8 mouse cellular contexts compared by ENCODE assay signal in genomic region chr13:23299999-23300341, GRCm38 (mm10). TPM values are rescaled to one million over a fixed set of nuclear protein-coding genes. Genes with fewer than 3 reads are reported as not detected.
DNase-seq lines count a peak whose midpoint lies in the region; ATAC-seq and TF ChIP-seq lines count a peak whose summit lies in the region.

No protein-coding gene starts in this region.

- under 1% methylated on average over 13 of the region's 13 CpGs for WGBS in heart, embryonic 12.5 days
- under 1% methylated on average over 13 of the region's 13 CpGs for WGBS in embryonic facial prominence, embryonic 10.5 days
- WGBS in hindbrain, embryonic 14.5 days: under 1% methylated on average over 13 of the region's 13 CpGs
- WGBS in limb, embryonic 15.5 days: 4% methylated on average over 13 of the region's 13 CpGs
- 0% methylated on average over 13 of the region's 13 CpGs for WGBS in neural tube, embryonic 11.5 days

- no peak for TF ChIP-seq CTCF in G1E (IDR thresholded peaks at IDR 0.05; ENCODE audit: low read depth, low read length)

- H3K4me2 ChIP-seq in heart, embryonic 12.5 days: peak overlapping the region; percentile 72
- peak overlapping the region; percentile 54 for H3K4me2 ChIP-seq in hindbrain, embryonic 14.5 days (replicated peaks)
- peak overlapping the region; percentile 55 for H3K4me2 ChIP-seq in limb, embryonic 15.5 days
- peak overlapping the region; percentile 34 for H3K4me2 ChIP-seq in neural tube, embryonic 11.5 days (ENCODE audit: low read depth)

- H3K9me3 ChIP-seq in heart, embryonic 12.5 days (replicated peaks): no peaks in the 10 kb centered on the region
- no peaks in the 10 kb centered on the region for H3K9me3 ChIP-seq in G1E (replicated peaks)
- no peaks in the 10 kb centered on the region for H3K9me3 ChIP-seq in embryonic facial prominence, embryonic 10.5 days
- no peaks in the 10 kb centered on the region for H3K9me3 ChIP-seq in hindbrain, embryonic 14.5 days (ENCODE audit: control insufficient read depth, low read length)
- H3K9me3 ChIP-seq in limb, embryonic 15.5 days: no peaks in the 10 kb centered on the region
- H3K9me3 ChIP-seq in neural tube, embryonic 11.5 days (ENCODE audit: control insufficient read depth, low read length): no peaks in the 10 kb centered on the region

- H3K4me3 ChIP-seq in heart, embryonic 12.5 days: peak overlapping the region; percentile 59
- H3K4me3 ChIP-seq in G1E (ENCODE audit: low read depth, low read length): peak overlapping the region; percentile 70
- H3K4me3 ChIP-seq in embryonic facial prominence, embryonic 10.5 days: peak overlapping the region; percentile 70
- peak overlapping the region; percentile 38 for H3K4me3 ChIP-seq in hindbrain, embryonic 14.5 days (replicated peaks; ENCODE audit: low read length)
- H3K4me3 ChIP-seq in limb, embryonic 15.5 days: peak overlapping the region; percentile 44
- peak overlapping the region; percentile 34 for H3K4me3 ChIP-seq in neural tube, embryonic 11.5 days (ENCODE audit: low read depth, low read length)

- H3K9ac ChIP-seq in heart, embryonic 12.5 days: peak overlapping the region; percentile 54
- peak overlapping the region; percentile 45 for H3K9ac ChIP-seq in hindbrain, embryonic 14.5 days
- H3K9ac ChIP-seq in limb, embryonic 15.5 days: no peak overlapping the region
- H3K9ac ChIP-seq in neural tube, embryonic 11.5 days (ENCODE audit: low read length): peak overlapping the region; percentile 3; the same call in 1 of the 2 replicates

- H3K4me1 ChIP-seq in heart, embryonic 12.5 days (replicated peaks): peaks cover 8% of the 10 kb centered on the region
- peaks cover 31% of the 10 kb centered on the region for H3K4me1 ChIP-seq in G1E (ENCODE audit: insufficient read depth, low read depth, low read length)
- H3K4me1 ChIP-seq in embryonic facial prominence, embryonic 10.5 days: peaks cover 17% of the 10 kb centered on the region; the same call in 1 of the 2 replicates
- no peaks in the 10 kb centered on the region for H3K4me1 ChIP-seq in hindbrain, embryonic 14.5 days (replicated peaks; ENCODE audit: control insufficient read depth, insufficient read depth, low read length)
- H3K4me1 ChIP-seq in limb, embryonic 15.5 days: peaks cover 5% of the 10 kb centered on the region; the same call in 1 of the 2 replicates
- H3K4me1 ChIP-seq in neural tube, embryonic 11.5 days (ENCODE audit: control insufficient read depth, insufficient read depth, low read length): no peaks in the 10 kb centered on the region

- H3K36me3 ChIP-seq in heart, embryonic 12.5 days: no peaks in the 10 kb centered on the region
- H3K36me3 ChIP-seq in G1E (replicated peaks): no peaks in the 10 kb centered on the region
- H3K36me3 ChIP-seq in embryonic facial prominence, embryonic 10.5 days (replicated peaks): no peaks in the 10 kb centered on the region
- H3K36me3 ChIP-seq in hindbrain, embryonic 14.5 days (replicated peaks; ENCODE audit: control insufficient read depth, insufficient read depth): no peaks in the 10 kb centered on the region
- no peaks in the 10 kb centered on the region for H3K36me3 ChIP-seq in limb, embryonic 15.5 days
- H3K36me3 ChIP-seq in neural tube, embryonic 11.5 days (ENCODE audit: control insufficient read depth, insufficient read depth, low read length): no peaks in the 10 kb centered on the region

- no peak for DNase-seq in heart, adult 8-10 months (ENCODE audit: low spot score)
- DNase-seq in G1E (ENCODE audit: low spot score): no peak
- DNase-seq in embryonic facial prominence, embryonic 10.5 days (ENCODE audit: low spot score): peak; percentile 88
- peak; percentile 92 for DNase-seq in hindbrain, embryonic 14.5 days (ENCODE audit: low spot score)
- DNase-seq in neural tube, embryonic 11.5 days (ENCODE audit: low spot score): peak; percentile 87

- ATAC-seq in heart, embryonic 12.5 days (ENCODE audit: insufficient number of reproducible peaks, low FRiP score): peak; percentile 65; the same call in 1 of the 2 replicates
- no peak for ATAC-seq in G1E (ENCODE audit: extremely low read depth, insufficient number of reproducible peaks, low FRiP score, poor library complexity, severe bottlenecking)
- ATAC-seq in hindbrain, embryonic 14.5 days (ENCODE audit: low FRiP score): peak; percentile 73; the same call in 1 of the 2 replicates
- ATAC-seq in limb, embryonic 15.5 days (ENCODE audit: insufficient number of reproducible peaks, low FRiP score, low TSS enrichment, low read depth): no peak
- no peak for ATAC-seq in neural tube, embryonic 11.5 days (ENCODE audit: insufficient read depth, low FRiP score, low TSS enrichment)
- no peak for ATAC-seq in granulocyte monocyte progenitor cell, adult 5-6 weeks (replicated peaks; ENCODE audit: poor library complexity, severe bottlenecking)

- no peak overlapping the region for H3K27ac ChIP-seq in heart, embryonic 12.5 days (ENCODE audit: poor library complexity, severe bottlenecking)
- peak overlapping the region; percentile 72; the same call in 1 of the 2 replicates for H3K27ac ChIP-seq in embryonic facial prominence, embryonic 10.5 days (replicated peaks)
- H3K27ac ChIP-seq in hindbrain, embryonic 14.5 days: no peak overlapping the region
- no peak overlapping the region for H3K27ac ChIP-seq in limb, embryonic 15.5 days
- no peak overlapping the region for H3K27ac ChIP-seq in neural tube, embryonic 11.5 days (ENCODE audit: low read depth, low read length)

- H3K27me3 ChIP-seq in heart, embryonic 12.5 days (replicated peaks): peaks cover 15% of the 10 kb centered on the region; the same call in 1 of the 2 replicates
- H3K27me3 ChIP-seq in G1E (ENCODE audit: insufficient read depth, low read length): peaks cover 4% of the 10 kb centered on the region; the same call in 1 of the 2 replicates
- no peaks in the 10 kb centered on the region for H3K27me3 ChIP-seq in embryonic facial prominence, embryonic 10.5 days (replicated peaks; ENCODE audit: low read depth, poor library complexity, severe bottlenecking)
- peaks cover 44% of the 10 kb centered on the region for H3K27me3 ChIP-seq in hindbrain, embryonic 14.5 days (ENCODE audit: control insufficient read depth, insufficient read depth, low read length)
- H3K27me3 ChIP-seq in limb, embryonic 15.5 days: peaks cover 15% of the 10 kb centered on the region; the same call in 1 of the 2 replicates
- H3K27me3 ChIP-seq in neural tube, embryonic 11.5 days (ENCODE audit: control insufficient read depth, insufficient read depth, low read length): no peaks in the 10 kb centered on the region

RNA-seq across cellular contexts. Expression of gene Vmn1r223, which starts 53.0 kb away (rescaled TPM):
- polyA plus RNA-seq in heart, embryonic 12.5 days (2016; fragmentation: Nextera tagmentation; extraction: Ambion mirVana): not detected in 2 replicates
- not detected for total RNA-seq in heart, adult 8-10 months (2022)
- total RNA-seq in G1E (2014; fragmentation: Nextera tagmentation) (not detected in 2 replicates), G1E (2017) (0.06 and 0.22 TPM in 2 replicates)
- polyA plus RNA-seq in G1E (2012): not detected in 2 replicates
- not detected in 2 replicates for polyA plus RNA-seq in embryonic facial prominence, embryonic 10.5 days (2016; fragmentation: Nextera tagmentation; extraction: Ambion mirVana)
- polyA plus RNA-seq in hindbrain, embryonic 14.5 days (2014; fragmentation: Nextera tagmentation; extraction: Ambion mirVana): not detected in 2 replicates
- polyA plus RNA-seq in limb, embryonic 15.5 days (2015; fragmentation: Nextera tagmentation; extraction: Ambion mirVana): not detected in 2 replicates
- polyA plus RNA-seq in neural tube, embryonic 11.5 days (2014; fragmentation: Nextera tagmentation; extraction: Ambion mirVana): not detected in 2 replicates
- total RNA-seq in granulocyte monocyte progenitor cell, adult 5-6 weeks (2014; fragmentation: Nextera tagmentation): not detected in 2 replicates
- not detected in 2 replicates for total RNA-seq in granulocyte monocyte progenitor cell, adult 5-6 weeks (2017)

Comparison
In these comparisons a context has a peak if more than half of its experiments do, and no peak if none do; other contexts are left out.
1. ATAC-seq: peak in heart, embryonic 12.5 days (single experiment) and hindbrain, embryonic 14.5 days (single experiment); none in G1E (single experiment), limb, embryonic 15.5 days (single experiment), neural tube, embryonic 11.5 days (single experiment) and granulocyte monocyte progenitor cell, adult 5-6 weeks (single experiment).
2. DNase-seq: peak in embryonic facial prominence, embryonic 10.5 days (single experiment), hindbrain, embryonic 14.5 days (single experiment) and neural tube, embryonic 11.5 days (single experiment); none in heart, adult 8-10 months (single experiment) and G1E (single experiment).
3. Peak in every context shown above with its lines, with median percentiles within 50 percentile points of each other: H3K4me2 ChIP-seq and H3K4me3 ChIP-seq.